Mouse (Mus musculus) kidney, postnatal 36 days (tissue): ENCODE results near the gene Cfap61.

Experiments
- DNase-seq, 2 experiments: peaks; one replicate each; pipeline ENCODE4 v3.0.0; 2021 to 2022; ENCODE audit warnings: mixed read lengths in 2 of 2

Gene Cfap61

GRCm38 (mm10) chr2:146089157-146089692, 154.6 kb downstream of the Cfap61 start:
- DNase-seq: no peak

GRCm38 (mm10) chr2:146097532-146097931, 162.9 kb downstream of the Cfap61 start:
- DNase-seq: no peak

- no peak for DNase-seq
These were observed 164.5 kb downstream of the Cfap61 start for GRCm38 (mm10) chr2:146098853-146099717.

GRCm38 (mm10) chr2:146099838-146100237, 165.3 kb downstream of the Cfap61 start:
- DNase-seq: no peak

- no peak for DNase-seq
These were observed 166.0 kb downstream of the Cfap61 start for GRCm38 (mm10) chr2:146100489-146101060.

GRCm38 (mm10) chr2:146102600-146102999, 168.0 kb downstream of the Cfap61 start:
- DNase-seq: no peak

- no peak for DNase-seq
These were observed 170.8 kb downstream of the Cfap61 start for GRCm38 (mm10) chr2:146105341-146105740.

- no peak for DNase-seq
These were observed 173.4 kb downstream of the Cfap61 start for GRCm38 (mm10) chr2:146107980-146108379.

- DNase-seq: no peak
These were observed 175.3 kb downstream of the Cfap61 start for GRCm38 (mm10) chr2:146109921-146110320.

- DNase-seq: no peak
These were observed 181.7 kb downstream of the Cfap61 start for GRCm38 (mm10) chr2:146116282-146116681.

GRCm38 (mm10) chr2:146116726-146117125, 182.1 kb downstream of the Cfap61 start:
- DNase-seq: no peak

GRCm38 (mm10) chr2:146117191-146117914, 182.8 kb downstream of the Cfap61 start:
- no peak for DNase-seq

- no peak for DNase-seq
These were observed 183.4 kb downstream of the Cfap61 start for GRCm38 (mm10) chr2:146117915-146118403.

GRCm38 (mm10) chr2:146121551-146121950, 187.0 kb downstream of the Cfap61 start:
- DNase-seq: no peak

GRCm38 (mm10) chr2:146125129-146125528, 190.5 kb downstream of the Cfap61 start:
- no peak for DNase-seq

GRCm38 (mm10) chr2:146128622-146129021, 194.0 kb downstream of the Cfap61 start:
- no peak for DNase-seq

- DNase-seq: no peak
These were observed 195.9 kb downstream of the Cfap61 start for GRCm38 (mm10) chr2:146130514-146130913.

GRCm38 (mm10) chr2:146134275-146134674, 199.7 kb downstream of the Cfap61 start:
- DNase-seq: no peak

- no peak for DNase-seq
These were observed 206.1 kb downstream of the Cfap61 start for GRCm38 (mm10) chr2:146140711-146141110.

- no peak for DNase-seq
These were observed 212.7 kb downstream of the Cfap61 start for GRCm38 (mm10) chr2:146147306-146147705.

- DNase-seq: no peak
These were observed 213.2 kb downstream of the Cfap61 start for GRCm38 (mm10) chr2:146147801-146148200.

- DNase-seq: no peak
These were observed 214.8 kb downstream of the Cfap61 start for GRCm38 (mm10) chr2:146149206-146149974.
